Mouse (Mus musculus): ENCODE results near the gene Ctrb1. TPM values are rescaled to one million over a fixed set of nuclear protein-coding genes. Genes with fewer than 3 reads are reported as not detected.

The Ctrb1 gene
- total RNA-seq (2023), result 1.9 TPM

DNA sequence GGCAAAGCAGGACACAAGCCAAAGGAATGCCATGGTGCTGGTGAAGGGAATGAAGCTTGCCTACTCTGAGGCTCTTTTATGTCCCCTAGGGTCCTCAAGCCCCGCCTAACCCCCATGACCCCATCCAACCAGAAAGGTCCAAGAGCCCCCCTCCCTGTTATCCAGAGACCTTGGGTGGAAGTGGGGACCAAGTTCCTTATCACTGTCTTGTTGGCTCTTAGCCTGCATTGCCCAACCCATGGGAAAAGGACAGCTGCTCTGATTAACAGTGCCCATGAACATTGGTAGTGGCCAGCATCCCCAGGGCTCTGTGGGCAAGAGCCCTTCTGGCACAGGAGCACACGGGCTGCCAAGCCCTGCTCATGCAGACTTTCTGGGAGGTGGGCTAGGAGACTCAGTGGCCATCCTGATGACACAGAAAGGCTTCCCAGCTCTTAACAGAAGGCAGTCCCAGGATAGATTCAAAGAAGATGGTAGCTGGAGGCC lies at the start of gene Ctrb1:
Ctrb1 (minus strand) TSS at position 51 of the 486 bp plus-strand sequence.

DNA sequence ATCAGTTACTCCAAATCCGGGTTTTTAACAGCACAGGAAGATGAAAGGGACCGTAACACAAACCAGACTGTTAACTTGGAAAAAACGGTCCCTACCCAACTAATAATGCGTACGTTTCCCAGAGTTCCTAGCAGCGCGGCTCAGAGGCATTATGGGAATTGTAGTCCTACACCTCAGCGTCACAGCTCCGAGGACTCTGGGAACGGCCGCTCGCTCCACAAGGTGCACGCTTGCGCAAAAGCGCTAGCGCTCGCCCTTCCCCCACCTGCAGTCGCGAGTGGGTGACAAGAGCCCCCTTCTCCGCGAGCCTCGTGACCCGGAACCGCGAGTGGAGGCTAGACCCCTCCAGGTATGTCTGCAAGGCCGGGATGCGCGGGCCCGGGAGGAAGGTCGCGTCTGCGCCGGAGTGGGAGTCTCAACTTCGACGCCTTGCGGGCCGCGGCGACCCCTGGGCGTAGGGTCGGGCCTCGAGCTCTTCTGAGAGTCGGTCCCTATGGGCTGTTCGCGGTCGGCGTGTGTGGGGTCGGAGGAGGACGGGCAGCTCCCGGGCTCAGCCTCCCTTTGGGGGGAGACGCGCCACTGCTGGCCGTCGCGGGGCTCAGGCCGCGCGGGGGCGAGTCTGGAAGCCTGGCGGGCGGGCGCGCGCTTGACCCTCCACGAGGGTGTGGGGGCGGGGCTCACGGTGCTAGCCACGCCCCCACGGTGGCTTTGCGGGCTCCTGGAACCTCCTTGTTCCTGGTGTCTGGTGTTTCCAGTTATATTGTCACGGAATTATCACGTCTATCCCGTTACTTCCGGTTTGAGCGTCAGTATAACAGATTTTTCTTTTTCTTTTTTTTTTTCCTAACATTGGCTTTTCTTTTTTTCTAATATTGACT lies 47.3 kb downstream of the Ctrb1 start, which contains the start of gene Zfp1:
Zfp1 (plus strand) TSS at position 138 of the 878 bp plus-strand sequence.

Other genes with a start within 250 kb of the Ctrb1 start
- gene Wdr59, start 168.9 kb downstream of the Ctrb1 start, total RNA-seq (2023), result 13.2 TPM
- 162 TPM for gene Znrf1, start 154.9 kb downstream of the Ctrb1 start, total RNA-seq (2023)
- 2.1 TPM for gene Ldhd, start 60.6 kb downstream of the Ctrb1 start, total RNA-seq (2023)
- gene Zfp1, start 47.6 kb downstream of the Ctrb1 start, total RNA-seq (2023), result 26.5 TPM
- 0.95 TPM for gene Bcar1, start 52.8 kb upstream of the Ctrb1 start, total RNA-seq (2023)
- 38.5 TPM for gene Cfdp1, start 163.3 kb upstream of the Ctrb1 start, total RNA-seq (2023)
- 2.8 TPM for gene Tmem170, start 185.7 kb upstream of the Ctrb1 start, total RNA-seq (2023)
- not detected for gene Chst5, start 219.4 kb upstream of the Ctrb1 start, total RNA-seq (2023)
- 1.1 TPM for gene Tmem231, start 242.9 kb upstream of the Ctrb1 start, total RNA-seq (2023)
- 98.3 TPM for gene Gabarapl2, start 249.7 kb upstream of the Ctrb1 start, total RNA-seq (2023)